Mouse (Mus musculus) kidney, adult 18-20 months (tissue): ENCODE measurements at regions not wholly inside any gene's neighbourhood (a gene's known extent, or its start where the extent isn't known, plus 50 kb on each side); places are given as distances from the start of the nearest gene placed in this dataset.

Experiments used
- DNase-seq: peaks from one replicate; pipeline ENCODE4 v3.0.0; 2021

DNA sequence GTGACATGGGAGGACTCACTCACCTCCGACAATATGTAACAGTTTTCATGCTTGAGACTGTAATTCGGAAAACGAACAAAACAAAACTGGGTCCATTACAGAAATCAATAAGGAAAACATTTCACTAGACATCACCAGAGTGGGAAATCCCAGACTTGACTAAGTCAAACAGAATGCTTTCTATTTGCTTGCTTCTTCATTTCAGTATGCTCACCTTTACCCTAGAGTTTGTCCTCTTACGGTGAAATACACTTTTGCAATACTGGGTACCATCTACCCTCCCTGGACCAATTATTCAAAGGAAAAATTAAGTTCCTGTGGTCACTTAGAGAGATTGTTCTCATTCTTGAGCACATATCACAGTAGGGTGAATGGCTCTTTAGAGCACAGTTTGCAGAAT lies 613.4 kb upstream of the 4930412O13Rik start:
- DNase-seq: no peak

DNA sequence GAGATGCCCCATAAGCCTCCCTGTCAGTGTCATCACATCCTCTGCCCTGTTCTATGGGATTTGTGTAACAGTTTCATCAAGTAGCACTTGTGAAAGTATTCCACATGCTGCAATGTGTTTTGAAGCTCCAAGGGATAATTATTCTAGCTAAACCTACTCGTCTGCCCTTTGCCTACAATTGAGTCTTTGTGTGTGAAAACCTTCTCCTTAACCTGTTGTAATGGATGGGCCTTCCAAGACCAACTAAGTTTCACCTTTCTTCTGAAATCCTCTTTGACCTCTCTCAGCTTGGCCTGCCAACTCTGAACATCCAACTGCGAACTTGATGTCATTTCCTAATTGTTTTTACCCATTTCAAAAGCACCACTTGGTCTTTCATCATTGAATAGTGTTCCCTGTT lies 597.6 kb upstream of the 4930412O13Rik start:
- DNase-seq: no peak

DNA sequence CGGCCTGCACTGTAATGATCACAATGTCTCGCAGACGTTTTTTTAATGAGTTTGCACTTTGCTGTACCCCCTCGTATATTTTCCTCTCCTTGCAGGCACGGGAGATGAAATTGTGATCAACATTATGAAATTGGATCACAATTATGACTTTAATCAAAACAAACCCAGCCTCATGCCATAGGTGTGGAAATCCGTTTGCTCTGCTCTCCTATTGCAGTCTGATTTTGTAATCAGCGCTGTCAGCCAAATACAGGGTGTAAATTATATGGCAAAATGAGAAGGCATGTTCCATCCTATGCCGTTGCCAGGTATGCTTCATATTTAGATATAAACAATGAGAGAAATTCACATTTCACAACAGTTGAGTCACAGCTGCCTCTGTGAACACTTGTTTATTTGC lies 595.3 kb upstream of the 4930412O13Rik start:
- no peak for DNase-seq

DNA sequence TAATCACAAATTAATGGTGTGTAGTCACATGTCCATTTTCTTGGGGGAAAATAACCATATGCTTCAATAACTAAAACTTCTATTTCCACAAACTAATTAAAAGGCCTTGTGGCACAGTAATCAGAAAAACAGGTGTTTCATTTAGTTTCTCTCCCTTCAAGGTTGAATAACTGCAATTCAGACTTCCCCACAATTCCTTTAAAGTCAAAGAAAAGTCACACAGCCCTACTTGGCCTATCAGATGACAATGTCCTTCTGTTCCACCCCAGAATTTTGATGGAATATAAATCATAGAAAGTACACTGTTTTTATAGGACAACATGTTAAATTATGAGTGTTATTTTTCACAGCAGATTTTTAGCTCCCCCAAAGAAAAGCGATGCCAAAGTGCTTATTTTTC lies 594.0 kb upstream of the 4930412O13Rik start:
- no peak for DNase-seq

DNA sequence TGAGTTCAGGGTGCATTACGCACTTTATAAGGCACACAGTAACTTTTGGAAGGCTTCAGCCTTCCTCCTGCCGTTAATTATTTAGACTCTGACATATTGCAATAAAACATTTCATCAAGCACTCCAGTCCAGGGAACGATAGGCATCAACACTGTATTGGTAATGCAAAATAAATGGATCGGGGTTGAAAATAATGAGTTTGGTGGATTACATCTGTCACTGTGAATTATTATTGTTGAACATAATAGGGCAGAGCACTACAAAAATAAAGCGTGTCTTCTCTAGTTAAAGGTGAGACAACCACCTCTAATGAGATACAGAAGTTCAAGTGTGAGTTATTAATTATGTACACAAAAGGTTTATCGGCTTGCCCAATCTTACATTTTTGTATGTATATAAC lies 593.4 kb upstream of the 4930412O13Rik start:
- DNase-seq: no peak

DNA sequence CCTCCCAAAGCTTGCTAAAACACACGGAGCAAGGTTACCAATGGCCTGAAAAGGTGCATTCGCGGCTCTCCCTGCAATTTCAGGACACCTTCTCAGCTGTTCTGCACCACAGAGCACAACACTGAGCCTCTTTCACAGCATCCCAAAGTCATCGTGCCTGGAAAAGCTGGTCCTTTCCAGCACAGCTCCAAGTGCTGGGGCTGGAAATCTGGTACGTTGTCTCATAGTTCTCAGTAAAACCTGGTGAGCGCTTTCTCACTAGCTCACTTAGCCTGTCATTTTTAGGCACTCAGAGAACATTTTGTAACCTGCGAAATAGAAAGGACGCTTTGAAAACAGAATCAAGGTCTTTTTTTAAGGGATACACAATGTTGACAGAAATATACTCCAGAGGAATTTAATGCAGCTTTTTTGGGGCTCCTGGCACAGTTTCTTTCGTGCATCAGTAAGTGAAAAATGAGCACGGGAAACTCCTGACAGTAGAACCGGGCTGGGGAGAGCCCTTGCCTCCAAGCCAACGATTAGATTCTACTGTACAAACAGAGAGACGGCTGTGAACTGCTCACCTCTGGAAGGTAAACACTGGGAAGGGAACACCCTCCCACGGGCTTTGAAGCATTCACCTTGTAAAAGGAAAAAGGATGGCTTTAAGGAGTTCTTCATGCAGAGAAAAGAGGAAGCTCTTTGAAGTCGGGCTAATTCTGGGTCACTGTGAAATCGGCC lies 549.3 kb upstream of the 4930412O13Rik start:
- no peak for DNase-seq

DNA sequence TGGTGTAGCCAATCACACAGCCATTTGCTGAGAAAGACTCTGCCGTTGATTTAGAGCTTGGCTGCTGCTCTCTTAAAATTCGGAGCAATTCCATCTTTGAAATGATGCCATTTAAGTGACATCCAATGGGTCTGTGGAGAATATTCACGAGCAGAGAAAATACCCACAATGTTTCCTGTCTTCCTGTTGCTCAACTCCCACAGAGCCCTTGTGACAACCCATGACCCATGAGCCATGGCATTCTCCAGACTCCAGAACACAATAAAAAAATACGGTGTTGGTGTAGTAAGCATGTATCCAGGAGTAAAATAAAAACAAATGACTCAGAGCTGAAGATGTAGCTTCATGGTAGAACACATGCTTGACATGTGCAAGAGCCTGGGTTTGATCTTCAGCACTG lies 532.1 kb upstream of the 4930412O13Rik start:
- DNase-seq: no peak

DNA sequence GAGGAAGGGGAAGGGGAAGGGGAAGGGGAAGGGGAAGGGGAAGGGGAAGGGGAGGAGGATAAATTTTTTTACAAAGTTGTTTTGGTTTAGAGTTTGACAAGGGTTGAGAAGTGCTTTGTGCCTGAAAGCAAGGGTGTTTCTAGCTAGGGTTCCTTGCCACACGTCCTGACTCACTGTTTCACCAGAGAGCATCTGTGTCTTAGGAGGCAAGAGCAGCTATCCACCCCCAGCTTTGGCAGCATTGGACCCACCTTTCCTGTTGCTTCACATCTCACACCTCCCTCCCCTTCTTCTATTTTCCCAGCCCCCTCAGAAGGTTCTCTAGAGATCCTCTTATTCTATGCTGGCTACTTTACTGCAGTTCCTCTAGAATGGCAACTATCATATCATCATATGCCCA lies 531.1 kb upstream of the 4930412O13Rik start:
- DNase-seq: no peak

DNA sequence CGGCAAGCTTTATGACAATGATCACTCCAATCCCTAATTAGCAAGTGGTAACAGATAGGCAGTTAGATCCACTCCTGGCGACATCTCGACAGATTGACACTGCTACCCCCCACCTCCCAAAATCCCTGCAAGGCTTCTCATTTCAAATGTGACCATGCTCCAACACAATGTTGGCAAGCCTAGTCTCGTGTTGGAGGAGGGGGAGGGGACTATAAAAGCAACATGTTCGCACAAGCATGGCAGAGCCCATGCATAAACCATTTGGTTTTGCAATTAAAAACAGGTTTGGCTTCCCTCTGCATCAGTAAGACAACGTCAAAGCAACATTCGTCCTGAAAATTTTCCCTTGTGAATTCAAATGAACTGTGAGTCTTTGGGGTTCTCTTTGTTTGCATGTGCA lies 528.9 kb upstream of the 4930412O13Rik start:
- DNase-seq: no peak

DNA sequence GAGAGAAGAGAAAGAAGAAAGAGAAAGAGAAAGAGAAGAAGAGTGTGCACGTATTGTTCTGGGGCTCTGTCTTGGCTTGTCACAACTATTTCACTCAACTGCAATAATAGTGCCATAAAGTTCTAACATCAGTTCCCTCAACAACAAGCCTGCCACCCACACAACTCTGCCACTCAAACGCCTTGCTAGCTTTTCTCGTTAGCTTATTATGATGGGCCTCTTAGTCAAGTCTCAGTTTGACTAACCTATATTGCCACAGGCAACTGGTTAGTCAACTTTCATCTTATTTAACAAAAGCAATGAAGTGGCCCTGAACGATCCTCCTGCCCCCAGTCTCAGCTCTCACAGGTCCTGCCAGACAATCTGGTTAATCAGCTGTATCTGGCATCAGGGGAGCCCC lies 521.0 kb upstream of the 4930412O13Rik start:
- DNase-seq: no peak

DNA sequence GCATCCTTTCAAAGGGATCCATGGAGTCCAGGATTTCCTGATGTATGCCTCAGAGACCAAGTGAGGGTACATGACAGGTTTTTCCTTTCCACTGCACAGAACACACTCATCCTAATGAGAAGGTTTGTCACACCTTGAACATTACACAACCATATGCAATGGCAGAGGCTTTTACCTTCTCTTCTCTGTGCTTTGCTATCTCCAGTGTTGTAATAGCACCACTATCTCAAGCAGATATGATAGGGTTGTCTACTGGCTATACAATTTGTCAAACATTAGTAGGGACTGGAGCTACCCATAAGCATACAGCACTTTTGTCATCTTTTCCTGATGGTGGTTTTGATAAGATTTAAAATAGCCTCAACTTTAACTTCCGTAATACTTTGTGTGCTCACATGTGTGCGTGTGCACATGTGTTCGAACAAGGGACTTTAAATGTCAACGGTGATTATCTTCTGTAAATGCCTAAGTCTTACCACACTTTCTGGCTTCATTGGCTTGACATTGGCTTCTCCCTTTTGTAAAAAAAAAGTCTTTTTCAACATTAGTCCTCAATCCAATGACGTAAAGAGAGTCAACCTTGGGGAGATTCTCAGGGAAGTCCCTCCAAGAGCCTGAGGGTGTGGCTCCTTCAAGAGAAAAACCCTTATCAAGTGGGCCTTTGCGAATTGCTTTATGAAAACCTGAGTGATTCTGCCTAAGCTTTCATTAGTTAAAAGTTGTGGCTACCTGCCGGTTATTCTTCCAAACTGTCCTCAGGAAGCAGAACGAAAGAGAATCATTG lies 513.1 kb upstream of the 4930412O13Rik start:
- no peak for DNase-seq

DNA sequence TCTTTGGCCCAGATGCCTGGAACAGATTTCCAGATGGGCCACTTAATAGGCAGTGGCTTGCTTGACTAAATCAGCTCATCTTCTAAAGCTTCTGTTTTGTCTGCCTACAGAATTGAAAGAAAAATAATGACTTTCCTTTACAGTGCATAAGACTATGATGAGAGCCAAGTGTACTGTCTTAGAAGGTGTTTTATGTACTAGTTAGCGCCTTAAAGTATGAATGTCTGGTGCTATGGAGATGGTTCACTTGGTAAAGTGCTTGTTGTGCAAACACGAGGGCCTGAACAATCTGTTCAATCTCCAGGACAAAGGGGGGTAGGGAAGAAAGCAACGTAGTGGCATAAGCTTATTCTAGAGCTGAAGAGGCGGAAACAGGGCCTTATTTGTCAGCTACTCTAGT lies 511.5 kb upstream of the 4930412O13Rik start:
- no peak for DNase-seq

DNA sequence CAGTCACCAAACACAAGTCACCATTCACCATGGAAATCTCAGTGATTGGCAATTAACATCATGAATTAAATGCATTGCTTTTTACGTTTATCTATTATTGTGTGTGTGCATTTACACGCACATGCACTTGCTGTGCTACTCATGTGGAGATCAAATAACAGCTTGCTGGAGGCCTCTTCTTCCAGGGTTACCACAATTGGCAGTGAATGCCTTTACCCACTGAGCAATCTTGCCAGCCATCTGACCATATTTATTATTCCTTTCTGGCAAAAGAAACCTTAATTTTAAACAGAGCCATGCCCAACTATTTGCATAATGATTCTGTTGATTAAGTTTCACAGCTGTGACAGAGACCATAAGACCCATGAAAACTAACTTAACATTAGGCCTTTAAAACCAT lies 494.5 kb upstream of the 4930412O13Rik start:
- no peak for DNase-seq

DNA sequence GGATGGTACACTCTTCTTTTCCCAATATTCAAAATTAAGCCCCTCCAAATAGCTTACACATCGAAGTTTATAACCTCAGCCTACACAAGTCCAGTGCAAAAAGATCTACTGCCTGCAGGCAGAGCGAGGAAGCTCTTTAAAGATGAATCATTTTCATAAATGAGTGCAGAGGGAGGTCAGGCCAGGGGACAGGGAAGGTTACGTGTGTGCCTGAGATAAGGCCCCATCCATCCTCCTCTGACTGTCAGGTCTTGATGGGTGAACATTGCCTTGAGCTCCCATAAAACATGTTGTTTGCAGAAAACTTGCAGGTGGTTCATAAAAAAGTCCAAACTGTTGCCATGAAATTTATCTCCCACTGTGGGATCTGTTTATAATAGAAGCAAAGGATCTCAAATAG lies 493.0 kb upstream of the 4930412O13Rik start:
- DNase-seq: no peak

DNA sequence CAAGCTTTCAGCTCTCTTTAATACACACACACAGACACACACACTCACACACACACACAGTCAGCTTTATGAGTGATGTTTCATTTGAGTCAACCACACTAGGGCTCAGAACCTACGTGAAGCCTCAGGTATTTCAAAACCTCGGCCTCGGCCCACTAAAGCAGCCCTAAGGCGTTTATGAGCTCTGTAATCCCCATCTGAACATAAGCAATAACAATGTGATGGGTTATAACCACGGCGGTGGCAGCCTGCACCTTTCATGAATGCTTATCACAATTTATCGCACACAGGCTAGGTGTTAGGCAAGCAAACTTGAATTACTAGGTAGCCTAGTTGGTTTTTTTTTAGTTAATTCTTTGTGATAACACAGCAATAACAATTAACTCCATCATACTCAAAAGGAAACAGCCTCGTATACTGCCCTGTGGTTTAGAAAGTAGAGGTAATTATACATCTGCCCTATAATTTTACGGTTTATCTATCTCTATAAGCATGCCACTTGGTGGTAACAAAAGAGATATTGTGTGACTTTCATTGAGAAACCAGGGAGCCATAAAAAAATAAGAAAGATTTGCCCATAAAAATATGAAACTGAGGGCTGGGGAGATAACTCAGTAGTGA lies 485.6 kb upstream of the 4930412O13Rik start:
- DNase-seq: no peak

DNA sequence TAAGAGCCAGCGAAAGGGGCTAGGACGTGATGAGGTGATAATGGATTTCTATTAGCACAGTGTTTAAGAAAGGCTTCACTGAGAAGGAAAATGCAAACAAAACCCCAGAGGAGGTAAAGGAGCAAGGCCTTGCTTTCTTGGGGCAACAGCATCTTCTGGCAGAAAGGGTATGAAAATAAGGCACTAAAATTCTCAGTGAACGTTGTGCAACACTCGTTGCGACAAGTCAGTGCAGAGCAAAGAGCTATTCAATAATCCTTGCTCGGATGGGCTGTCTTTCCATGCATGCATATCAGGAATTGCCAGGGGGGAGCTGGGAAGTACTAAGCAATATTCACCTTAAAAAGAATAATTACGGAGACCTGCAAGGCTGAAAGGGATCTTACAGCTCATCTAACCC lies 479.6 kb upstream of the 4930412O13Rik start:
- no peak for DNase-seq

DNA sequence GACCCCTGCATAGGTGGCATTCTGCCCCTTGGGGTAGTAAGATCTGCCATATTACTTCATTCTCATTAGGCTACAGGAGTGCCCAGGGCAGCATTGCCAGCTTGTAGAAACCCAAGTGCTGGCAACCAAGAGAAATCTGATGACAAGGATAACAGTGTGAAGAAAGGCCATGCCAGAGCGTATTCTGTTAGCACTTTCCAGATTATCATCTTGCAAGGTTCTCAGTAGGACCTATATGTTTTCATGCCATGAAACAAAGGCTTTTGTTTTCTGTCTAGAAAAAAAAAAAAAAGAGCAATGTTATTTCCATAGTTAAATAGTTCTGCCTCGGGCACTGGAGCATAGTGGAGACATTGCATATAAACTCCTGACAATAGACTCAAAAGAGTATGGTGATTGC lies 478.8 kb upstream of the 4930412O13Rik start:
- no peak for DNase-seq

DNA sequence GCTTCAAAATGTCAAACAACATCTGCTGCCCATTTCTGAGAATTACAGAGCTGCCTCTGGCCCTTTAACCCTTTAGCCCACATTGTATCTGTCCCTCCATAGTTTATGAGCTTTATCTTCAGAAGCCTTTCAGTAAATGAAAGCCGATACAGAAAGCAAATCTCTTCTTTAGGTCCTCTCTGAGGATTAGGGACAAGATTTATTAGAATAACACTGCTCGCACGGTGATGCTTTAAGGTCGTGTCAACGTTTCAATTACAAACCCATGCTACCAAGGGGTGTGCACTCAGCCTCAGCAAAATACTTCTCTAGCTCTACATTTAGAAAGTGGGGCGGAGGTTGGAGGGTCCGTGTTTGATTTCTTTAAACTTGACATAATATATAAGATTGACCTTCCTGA lies 472.0 kb upstream of the 4930412O13Rik start:
- no peak for DNase-seq

DNA sequence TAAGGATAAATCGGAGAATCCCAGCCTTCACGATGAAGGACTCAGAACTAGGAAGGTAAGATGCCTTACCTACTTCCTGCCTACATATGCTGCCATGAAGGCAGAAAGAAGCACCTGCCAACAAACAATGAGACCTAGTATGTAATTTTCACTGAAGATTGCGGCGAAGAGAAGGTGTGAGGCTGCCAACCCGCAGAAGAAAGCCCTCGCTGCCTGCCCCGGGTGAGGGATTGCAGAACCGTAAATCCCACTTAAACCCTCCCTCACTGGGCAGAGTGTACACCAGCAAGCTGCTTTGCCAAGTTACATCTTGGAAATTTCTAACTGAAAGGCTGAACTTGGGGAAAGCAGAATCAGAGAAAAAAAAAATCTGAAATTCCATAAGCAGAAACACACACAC lies 458.4 kb upstream of the 4930412O13Rik start:
- DNase-seq: no peak

DNA sequence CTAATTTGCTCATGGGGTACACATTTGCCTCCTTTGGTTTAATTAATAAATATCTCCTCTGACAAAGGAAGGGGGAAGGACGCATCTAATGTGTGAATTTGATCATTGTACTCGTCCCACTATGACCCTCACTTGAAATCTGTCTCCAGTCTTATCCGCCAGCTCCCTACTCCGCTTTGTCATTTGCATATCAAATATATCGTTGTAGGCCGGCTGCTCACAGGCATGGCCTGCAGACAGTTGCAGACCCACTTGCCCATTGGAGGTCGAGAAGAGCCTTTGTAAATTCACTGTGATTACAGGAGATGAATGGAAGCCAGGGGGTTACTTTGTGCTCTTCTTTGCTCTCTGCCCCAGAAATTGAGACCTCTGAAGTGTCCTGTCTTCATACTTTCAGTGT lies 457.5 kb upstream of the 4930412O13Rik start:
- no peak for DNase-seq

DNA sequence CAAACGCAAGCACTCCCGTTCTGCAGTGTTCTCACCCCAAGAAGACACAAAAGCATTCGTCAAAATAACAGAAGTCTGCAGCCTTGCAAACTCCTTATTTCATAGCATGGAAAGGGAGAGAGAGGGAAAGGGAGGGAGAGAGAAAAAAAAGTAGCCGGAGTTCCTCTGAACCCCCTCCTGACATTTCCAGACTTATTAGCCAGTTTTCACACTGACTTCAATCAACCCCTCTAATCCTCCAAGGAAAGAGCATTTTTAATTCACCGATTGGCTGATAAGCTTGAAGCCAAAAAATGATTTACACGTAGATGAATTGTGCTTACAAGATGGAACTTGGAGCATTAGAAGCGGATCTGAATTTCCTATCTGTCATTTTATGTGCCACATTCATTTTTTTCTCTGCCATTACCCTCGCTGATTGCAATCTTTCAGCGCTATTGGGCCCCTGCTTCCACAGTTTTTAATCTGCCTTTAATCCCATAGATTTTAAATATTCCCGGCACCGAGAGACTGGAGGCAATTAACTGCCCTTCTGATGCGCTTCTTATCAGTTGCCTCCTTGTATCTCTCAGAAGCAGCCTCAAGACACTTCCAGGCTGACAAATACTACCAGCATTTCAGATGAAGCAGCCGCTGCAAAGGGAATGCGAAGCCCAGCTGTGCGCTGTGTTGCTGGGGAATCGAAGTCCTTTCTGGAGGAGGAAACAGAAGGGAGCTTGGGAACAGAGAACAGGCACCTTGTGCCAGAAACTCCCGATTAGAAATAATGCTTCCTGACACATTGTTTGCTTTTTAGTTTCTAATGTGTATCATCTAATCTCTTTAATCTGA lies 447.7 kb upstream of the 4930412O13Rik start:
- no peak for DNase-seq

DNA sequence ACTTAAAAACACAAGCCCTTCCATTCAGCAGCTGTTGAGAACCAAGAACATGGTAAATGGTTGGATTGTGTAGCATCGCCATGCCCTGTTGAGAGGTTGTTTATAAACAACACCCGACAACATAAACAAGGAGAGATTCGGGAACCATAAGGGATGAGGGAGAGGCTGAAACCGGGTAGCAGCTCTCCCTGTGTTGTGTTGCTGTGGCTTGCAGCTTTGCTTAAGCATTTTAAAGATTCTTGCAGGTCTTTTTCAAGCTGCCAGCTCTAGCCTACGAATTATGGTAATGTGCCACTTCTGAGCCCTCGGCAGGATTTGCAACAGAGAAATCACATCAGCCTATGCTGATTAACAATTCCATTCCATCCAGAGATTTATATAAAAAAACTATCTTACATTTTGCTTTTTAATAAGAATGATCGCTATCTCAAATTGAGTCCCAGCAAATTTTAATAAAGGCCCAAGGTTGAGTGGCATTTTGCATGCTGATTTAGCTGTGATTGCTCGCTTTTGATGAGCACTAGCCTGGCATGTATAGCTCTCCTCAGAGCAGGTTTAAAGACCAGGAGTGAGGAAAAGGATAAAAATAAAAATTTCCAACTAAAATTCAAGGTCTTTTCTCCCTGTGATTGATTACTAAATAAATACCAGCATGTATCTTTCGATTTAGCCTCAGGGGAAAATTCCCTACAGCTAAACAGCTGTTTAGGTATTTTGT lies 445.7 kb upstream of the 4930412O13Rik start:
- no peak for DNase-seq

DNA sequence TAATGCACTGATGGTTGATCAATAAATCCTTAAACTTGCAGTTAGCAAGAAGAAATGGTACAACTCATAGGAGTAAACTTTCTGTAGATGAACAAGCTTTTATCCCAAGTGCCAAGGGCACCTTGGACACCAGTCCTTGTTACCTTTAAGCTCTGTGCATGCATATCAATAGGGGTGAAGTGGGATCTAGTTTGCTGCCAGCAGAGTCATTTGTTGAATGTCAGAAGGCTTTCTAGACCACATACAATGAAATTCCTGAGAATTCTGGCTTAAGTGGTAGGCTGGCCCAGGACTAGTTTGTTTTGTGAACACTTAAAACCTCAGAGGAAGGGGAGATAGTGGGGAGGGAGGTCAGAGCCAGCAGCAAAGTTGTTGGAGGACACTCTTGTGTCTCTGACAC lies 437.9 kb upstream of the 4930412O13Rik start:
- no peak for DNase-seq
